Mouse (Mus musculus) thymus, postnatal 4 days (tissue): ENCODE data around the gene Sash1.

ENCODE experiments used
- DNase-seq: peaks from one replicate; pipeline ENCODE4 v3.0.0; 2021

The Sash1 gene

DNA sequence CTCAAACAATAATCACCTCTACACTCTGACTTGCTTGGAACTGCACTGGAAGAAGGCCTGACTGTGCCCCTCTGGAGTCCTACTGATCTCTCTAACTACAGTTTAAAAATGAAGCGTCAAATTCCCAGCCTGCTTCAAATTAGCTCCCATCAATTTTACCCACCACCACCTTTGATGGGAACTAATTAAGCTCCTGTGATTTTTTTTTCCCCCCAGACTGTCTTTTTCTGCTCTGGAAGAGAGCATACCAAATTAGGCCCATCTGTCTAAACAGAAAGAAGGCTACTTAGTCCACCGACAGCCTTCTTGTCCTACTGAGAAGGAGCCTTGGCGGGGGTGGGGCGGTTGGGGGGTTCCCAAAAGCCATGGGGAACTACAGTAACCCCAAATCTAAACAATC is 37.9 kb downstream of the Sash1 start:
- no peak for DNase-seq

DNA sequence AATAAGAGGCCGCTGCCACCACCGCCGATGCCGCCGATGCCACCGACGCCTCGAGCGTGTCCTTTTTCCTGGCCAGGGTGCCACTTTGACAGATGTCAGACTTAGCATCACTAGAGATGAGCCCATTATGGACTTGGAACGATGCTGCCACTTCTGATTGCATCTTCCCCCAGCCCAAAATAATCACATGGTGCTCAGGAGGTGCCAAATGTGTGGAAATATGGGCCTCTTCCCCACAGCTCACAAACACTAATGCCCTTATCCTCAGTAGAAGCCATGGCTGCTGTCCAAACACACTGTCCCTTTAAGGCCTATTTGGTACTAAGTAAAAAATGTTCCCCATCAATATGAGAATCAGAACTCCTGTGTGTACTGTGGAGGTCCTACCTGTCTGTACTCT is 39.6 kb downstream of the Sash1 start:
- DNase-seq = no peak

DNA sequence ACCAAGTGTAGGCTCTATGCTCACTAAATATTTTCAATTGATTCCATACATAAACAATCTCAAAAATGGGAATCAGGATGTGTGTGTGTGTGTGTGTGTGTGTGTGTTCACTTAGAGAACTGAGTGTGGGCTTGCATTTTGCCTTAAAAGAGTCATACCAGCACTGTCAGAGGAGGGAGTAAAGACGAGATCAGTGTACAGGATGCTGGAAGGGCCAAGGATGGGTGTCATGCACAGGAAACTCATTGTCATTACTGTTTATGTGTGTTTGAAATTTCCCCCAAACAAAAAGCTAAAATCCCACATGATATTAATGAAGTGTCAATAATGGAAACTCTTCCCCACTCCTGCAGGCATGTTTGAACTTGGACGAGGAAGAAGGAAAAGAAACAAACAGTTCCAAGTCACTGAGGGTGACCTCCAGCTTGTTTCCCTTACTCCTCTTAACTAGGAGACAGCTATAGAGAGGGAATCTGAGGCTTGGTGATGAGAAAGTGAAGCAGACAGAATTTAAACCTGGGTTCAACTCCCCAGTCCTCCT is 40.6 kb downstream of the Sash1 start:
- no peak for DNase-seq

DNA sequence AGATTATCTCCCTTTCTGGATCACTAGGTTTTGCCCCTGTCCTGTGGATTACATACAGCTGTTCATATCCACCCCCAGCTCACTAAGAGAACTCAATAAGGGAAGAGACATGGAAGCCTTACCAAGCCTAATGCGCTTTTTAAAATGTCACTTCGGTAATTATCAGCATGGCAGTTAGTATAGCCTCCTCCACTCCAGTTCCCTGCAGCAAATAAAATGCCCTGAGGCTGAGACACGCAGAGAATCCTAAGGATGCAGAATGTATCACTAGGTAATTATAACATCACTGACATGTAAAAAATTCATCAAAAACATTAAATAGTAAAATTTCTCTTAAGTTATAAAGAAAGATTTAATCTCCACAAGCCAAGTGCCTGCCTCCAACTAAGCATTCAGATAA is 45.9 kb downstream of the Sash1 start:
- no peak for DNase-seq

DNA sequence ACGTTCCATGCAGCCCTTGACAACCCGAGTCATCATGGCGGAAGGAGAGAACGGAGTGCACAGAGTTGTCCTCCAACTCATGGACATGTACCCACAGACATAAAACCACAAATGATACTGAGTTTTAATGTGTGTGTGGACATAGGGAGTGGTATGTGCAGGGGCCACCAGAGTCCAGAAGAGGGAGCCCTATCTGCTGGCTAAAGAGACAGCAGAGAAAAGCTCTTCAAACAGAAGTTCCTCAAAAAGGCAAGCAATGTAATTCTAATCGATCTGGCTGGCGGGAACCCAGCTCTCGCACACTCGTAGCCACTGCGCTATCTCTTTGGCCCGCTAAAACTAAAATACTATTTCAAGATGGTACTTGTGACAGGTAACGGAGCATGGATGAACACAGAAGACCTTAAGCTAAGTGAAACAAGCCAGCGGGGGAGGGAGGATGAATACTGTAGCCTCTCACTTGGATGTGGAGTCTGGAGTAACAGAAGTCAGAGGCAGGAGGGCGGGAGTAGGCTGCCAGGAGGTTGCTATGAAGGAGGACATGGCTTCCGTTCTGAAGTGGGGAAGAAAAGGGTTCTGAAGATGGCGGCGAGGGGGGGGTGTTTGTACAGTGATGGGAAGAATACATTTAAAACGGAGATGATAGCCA is 51.9 kb downstream of the Sash1 start:
- DNase-seq = peak; percentile 23

DNA sequence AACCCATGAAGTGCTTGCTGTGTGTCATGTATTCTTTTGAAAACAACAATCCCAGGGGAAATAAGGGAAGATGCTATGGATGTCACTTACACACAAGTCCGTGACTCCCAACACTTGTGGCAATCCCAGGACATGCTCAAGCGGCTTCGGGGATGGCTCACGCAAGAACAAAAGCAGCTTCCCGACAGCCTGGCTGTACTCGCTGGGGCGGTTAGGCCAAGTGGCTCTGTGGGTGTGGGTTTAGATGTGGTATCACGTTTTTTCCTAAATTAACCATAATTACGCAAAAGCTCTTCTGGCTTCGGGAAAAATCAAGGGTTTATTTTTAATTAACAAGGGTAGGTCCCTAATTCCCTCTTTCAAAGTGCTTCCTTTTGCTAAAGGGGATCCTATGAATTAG is 59.6 kb downstream of the Sash1 start:
- DNase-seq = no peak

DNA sequence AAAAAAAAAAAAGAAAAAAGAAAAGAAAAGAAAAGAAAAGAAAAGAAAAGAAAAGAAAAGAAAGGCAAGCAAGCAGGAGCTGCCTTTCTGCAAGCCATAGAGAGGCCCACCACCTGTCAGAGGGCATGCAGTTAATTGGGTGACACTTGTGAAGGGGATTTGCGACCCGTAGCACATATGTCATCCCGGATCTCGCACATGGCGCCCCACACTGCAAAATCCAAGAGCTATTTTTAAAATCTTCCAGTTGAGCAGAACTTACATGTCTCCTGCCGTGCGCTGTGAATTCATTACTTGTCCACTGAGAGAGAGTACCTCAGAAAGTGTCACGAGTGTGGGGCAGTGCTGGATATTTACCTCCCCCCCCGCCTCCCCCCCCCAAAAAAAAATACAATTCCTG is 60.0 kb downstream of the Sash1 start:
- no peak for DNase-seq

DNA sequence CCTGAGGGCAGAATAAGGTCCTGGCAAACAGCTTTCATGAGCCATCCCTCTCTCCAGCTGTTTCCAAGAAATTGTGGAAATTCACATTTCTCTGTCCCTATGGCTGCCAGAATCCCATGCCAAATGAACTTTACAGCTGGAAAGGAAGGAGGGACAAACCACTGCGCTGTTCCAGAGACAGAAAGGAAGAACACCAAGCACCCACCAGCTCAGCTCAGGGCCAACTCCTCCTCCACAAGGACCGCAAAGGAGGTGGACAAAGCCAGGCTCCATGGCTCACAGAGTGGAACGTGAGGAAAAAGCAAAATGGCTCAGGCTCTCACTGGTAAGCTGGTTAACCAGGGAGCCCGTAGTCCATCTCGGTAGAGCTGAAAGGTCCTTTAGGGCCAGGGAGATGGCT is 67.8 kb downstream of the Sash1 start:
- no peak for DNase-seq

DNA sequence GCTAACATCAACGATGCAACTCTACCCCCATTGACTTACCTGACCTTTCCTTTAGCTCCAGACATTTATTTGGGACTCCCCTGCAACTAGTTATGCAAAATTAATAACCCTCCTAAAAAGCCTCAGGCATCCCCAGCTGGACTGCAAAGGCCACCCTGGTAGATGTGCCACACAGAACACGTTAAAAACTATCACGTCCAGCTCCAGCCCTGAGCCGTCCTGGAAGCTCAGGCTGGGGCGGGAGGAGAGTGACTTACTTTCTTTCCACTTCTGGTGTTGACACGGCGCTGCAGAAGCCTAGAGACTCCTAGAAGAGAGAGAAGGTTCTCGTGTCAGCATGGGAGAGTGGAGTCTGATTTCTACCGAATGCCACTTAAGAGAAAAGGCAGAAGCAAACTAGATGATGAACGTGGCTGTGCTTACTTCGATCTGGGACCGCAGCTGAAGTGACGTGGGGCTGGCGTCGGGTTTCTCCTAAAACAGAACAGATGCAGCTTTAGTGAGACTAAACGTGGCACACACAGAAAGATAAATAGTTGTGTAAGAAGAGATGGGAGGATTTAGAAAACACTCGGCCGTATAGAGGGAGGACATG is 71.8 kb downstream of the Sash1 start:
- DNase-seq = no peak

DNA sequence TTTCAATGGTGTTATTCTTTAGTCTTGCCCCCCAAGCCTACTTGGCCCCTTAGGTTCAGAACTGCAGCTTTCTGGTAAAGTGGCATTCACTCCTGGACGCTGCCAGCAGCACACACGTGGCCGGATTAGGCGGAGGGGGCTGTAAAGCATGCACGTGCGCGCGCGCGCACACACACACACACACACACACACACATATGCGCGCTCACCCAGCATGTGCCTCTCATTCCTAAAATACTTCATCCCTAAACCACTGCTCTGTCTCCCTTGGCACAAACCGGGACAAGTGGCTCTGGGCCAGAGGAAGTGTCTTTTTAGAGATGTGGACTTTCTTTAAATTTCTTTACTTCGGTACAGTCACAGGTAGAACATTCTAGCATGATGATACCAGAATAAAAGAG is 72.6 kb downstream of the Sash1 start:
- no peak for DNase-seq

DNA sequence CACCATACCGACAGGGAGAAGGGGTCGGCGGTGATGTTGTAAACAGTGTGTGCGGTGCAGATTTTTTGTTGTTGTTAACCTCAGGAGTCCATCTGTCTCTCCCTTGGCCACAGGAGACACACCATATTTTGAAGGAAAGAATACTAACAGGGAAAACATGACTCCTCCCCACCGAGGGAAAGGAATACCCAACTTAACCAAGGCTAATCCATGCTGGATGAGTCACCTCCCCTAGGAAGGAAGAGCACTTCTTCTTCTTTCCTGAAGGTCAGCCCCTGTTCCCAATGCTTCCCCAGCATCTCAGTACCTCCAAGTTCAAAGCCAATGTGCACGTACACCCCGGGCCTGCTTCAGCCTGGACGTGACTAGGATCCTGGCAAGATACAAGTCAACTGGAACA is 73.1 kb downstream of the Sash1 start:
- DNase-seq = no peak

DNA sequence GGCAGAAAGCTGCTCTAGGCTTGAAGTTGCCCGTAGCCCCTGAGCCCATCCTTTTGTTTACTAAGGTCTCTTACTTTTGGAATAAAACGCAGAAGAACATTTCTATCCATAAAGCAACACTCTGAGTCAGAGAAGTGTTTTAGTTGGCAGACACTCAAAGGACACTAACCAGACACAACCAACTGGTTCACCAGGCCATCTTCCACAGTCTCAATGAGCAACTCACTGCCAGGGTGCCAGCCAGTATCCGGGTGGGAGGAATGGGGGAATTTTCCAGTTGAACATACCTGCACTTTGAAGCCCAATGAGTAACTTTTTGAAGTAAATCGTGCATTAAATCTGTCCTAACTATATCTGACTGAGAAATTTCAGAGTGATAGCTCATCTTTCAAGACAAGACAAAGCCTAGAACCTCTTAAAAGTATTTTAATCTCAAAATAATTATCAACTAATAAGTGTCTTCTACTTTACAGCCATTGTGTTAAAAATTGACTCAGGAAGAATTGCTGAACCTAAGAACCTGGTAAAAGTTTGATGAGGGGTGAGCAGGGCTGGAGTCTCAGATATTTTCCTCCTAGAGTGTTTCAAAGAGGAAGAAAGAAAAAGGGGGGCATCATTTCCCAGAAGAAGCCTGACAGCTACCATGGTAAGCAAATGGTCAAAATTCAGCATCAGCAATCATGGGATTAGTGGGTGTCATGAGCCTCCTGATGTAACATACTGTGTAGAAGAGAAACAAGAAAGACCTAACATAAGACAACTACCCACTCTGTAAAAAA is 74.4 kb downstream of the Sash1 start:
- DNase-seq = no peak

DNA sequence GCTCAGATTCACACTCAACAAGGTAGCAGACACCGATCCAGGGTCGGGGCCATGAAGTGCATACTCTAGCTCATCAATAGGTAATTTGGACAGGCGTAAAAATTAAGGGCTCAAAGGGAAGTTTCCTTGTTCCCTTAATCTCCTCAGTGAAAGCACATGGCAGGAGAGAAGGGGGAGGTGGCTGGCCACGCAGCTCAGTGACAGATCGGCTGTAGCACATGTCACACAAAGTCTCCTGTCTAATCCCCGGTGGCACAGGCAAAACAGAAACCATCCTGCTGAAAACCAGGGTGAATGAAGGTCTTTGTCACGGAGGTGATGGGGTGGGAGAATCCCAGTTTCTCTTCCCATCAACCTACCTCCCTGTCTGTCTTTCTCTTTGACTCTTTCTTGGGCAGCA is 75.4 kb downstream of the Sash1 start:
- no peak for DNase-seq

DNA sequence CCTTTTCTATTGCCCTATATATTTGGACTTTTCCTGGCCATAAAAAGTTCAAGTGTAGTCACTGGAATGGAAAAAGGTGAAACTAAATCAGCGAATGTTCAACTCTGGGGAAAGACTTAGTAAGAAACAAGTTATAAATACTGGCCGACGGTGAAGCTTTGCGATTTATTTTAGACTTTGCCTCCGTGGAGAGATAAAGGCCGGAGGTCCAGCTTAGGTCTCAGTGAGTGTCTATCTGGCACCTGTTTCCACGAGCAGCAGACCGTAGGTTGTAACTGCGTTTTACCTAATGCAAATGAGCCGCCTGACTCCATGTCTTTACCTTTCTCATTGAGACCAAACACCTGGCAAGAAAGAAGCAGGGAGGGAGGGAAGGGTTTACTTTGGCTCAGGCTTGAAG is 77.5 kb downstream of the Sash1 start:
- DNase-seq = no peak

DNA sequence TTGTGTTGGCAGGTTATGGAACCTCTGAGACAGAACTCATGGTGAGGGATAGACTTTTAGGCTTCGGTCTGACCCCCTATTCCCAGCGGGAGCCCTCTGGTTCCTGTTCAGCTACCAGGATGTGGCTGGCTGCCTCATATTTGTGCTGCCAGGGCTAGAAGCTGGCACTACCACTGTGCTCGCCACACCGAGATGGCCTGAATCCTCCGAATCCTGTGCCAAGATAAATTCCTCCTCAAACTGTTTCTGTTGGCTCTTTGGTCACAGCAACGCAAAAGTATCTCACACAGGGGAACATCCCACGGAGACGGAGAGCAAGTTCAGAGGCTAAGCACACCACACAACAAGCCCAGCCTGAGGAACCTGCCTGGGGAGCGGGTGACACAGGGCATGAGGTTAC is 78.3 kb downstream of the Sash1 start:
- DNase-seq = no peak

DNA sequence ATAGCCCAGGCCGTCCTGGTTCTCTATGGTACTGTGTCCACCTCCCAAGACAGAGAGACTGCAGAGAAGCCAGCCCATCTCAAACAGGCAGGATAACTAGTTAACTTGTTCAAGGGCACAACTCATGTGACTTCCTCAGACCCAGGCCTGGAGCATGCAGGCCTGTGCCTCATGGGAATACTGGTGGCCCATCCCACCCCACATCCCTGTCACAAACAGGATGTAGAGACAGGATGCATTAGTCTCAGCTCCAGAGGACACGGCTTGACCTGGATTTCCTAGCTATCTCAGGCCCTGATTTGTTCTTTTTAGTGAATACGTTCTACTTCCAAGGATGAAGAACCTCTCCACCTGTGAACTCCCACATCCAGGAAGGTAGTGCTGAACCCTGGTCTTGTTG is 80.5 kb downstream of the Sash1 start:
- no peak for DNase-seq

DNA sequence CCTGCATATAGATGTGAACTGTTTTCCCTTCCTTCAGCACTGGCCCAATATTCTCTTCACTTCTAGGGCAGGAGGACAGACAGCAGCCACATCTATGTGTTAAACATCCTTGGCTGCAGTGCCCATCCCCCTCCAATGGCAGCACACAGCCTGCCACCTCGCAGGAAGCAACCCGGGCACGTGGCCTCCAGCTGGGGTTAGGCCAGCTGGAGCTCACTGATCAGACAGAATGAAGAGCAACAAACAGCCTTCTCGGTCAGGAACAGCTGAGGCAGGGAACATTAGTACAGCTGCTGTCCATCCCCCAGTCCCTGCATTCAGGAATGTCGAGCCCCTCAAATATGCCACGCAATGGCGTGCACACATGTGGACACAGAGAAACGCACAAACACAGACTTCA is 81.6 kb downstream of the Sash1 start:
- peak; percentile 80 for DNase-seq

DNA sequence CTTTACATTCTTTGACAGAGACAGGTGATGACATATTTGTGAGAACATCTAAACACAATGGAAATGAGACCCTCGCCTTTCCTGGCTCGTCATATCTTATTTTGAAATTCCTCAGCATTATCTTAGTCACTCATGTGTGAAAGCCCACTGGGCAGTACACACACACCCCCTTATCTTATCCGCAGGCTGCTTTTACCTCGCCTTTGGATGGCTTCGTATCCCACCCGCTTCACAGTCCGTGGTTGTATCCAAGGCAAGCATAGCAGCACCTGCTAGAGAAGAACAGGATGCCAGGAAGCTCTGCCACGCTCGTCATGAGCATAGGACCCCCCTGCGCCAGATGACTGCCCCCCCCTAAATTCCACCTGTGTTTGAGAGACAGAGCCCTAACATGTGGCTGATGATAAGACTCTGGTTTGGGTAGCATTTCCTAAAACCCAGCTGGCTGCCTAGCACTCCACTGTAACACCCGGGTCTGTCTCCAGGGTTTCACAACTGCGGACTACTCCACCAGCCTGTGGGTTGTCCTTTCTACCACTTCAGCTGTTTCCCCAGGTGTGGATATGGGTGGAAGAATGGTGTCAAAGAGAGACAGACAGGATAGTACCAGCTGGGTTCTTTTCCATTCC is 84.0 kb downstream of the Sash1 start:
- DNase-seq = peak; percentile 36

DNA sequence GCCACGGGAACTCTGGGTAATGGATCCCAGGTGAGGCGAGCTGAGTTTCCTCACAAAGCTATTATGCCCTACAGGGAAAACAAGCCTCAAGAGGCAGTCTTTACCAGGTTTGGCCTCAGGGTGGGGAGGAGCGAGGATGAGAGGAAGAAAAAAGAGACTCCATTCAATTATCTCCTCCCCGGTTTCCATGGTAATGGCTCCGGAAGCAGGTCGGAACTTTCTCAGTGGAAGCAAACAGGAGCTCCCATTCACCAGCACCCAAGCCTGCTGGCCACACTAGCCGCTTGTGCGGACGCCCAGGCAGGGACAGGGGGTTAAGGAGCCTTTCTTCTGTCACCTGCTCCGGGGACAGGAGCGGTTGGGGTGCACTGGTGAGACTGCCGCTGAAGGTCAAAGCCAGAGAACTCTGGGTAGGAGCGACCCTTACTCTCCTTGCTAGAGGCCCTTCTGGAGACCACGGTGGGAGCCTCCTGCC is 84.7 kb downstream of the Sash1 start:
- peak; percentile 25 for DNase-seq

DNA sequence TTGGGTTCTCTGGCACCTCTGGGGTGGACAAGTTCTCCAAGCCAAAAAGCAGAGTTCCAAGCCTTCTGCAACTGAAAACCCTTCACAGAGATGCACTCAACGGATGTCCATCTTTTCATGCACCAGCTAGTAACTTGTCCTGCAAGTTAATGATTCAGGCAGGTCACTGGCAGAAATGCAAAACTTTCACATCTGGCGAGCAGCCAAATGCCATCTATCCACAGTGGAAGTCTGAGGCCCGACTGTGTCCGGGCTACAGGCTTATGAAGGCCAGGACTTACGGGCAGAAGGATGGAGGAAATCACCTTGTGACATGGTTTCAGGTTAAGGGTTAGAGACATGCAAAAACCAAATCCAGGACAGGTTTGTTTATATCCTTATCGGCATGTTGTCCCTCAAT is 88.0 kb downstream of the Sash1 start:
- DNase-seq = no peak

DNA sequence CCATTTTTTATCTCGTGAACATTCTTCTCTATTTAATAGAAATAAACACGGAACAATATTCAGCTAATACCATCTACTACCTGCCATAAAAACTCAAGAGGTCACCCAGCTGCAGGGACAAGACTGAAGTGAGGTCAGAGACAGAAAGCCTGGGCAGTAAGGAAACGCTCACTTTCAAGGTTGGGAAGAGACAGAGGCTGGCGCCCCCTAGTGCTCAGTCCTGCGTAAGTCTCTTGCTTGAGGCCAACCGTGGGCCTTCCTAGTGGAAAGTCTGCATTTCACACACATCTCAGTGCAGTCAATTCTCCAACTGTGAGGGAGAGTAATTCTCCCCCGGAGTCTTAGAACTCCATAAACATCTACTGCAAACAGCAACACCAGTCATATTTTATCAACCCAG is 90.5 kb downstream of the Sash1 start:
- peak; percentile 85 for DNase-seq

DNA sequence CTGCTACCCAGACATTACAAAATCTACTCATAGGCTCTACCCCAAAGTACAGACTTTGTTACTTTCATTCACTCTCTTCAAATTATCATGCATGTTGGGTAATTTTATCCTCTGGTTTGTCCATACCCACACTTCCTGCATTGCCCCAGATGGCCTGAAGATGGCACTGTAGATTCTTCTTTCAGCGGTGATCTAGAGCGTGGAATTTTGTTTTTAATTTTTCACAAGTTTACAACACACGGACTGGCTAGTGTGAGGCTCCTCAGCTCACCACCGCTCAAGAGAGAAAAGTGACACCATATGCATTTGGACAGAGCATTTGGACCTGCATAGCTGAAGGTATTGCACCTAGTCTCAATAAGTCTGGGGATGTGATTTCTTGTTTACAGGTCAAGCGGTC is 93.5 kb downstream of the Sash1 start:
- peak; percentile 75 for DNase-seq

DNA sequence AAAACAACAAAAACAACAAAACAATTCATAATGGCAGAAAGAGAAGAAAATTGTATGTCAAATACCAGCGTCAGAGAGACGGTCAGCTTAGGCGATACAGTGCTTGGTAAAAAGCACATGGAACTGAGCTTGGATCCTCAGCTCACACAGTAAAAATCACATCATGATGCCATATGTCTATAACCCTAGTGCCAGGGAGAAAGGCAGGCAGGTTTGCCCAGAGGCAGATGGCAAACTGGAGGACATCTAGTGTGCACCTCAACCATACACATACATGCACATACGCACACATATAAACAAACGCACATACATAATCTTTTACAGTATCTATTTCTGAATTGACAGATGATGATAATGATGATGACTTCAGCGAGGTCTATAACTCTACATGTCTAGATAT is 96.8 kb downstream of the Sash1 start:
- DNase-seq = no peak

DNA sequence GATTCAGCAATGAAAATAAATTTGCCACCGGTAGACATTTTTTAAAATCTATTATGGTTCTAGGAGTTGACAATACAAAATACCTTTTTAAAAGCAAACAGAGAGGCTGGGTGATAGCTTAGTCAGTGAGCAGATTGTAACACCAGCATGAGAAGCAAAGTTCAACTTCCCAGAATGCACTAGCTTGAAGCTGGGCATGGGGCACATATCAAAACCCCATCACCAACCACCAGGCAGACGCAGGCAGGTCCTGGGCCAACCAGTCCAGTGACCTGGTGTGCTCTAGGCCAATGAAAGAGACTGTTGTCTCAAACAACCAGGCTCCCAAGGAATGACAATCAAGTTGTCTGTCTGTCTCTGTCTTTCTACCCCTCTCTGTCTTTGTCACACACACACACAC is 98.6 kb downstream of the Sash1 start:
- DNase-seq = no peak
